Mouse (Mus musculus) CH12F3 (cell line): ENCODE data around the gene P2ry6.

Experiments used
- in situ Hi-C: fragments of 300-500 bp; cut with MboI; formaldehyde crosslinking; loops from 2 replicates; pipeline ENCODE4 v1.14.3; 2020; ENCODE audit warnings: low sequenced_read_pairs

Gene P2ry6

GRCm38 (mm10) chr7:100919006-100919808, 55.2 kb downstream of the P2ry6 start:
- in situ Hi-C loops = no loop called here

GRCm38 (mm10) chr7:100918176-100918575, 56.3 kb downstream of the P2ry6 start:
- in situ Hi-C loops = no loop called here

- in situ Hi-C loops = no loop called here
These were observed 56.7 kb downstream of the P2ry6 start for GRCm38 (mm10) chr7:100917751-100918150.

- in situ Hi-C loops = no loop called here
These were observed 57.9 kb downstream of the P2ry6 start for GRCm38 (mm10) chr7:100916526-100916925.

GRCm38 (mm10) chr7:100915204-100915603, 59.2 kb downstream of the P2ry6 start:
- in situ Hi-C loops = no loop called here

- in situ Hi-C loops = no loop called here
These were observed 62.7 kb downstream of the P2ry6 start for GRCm38 (mm10) chr7:100911791-100912190.

- in situ Hi-C loops = no loop called here
These were observed 63.1 kb downstream of the P2ry6 start for GRCm38 (mm10) chr7:100911246-100911770.

GRCm38 (mm10) chr7:100908567-100908966, 65.9 kb downstream of the P2ry6 start:
- in situ Hi-C loops = no loop called here

- in situ Hi-C loops = no loop called here
These were observed 66.4 kb downstream of the P2ry6 start for GRCm38 (mm10) chr7:100908061-100908460.

GRCm38 (mm10) chr7:100907231-100907630, 67.2 kb downstream of the P2ry6 start:
- in situ Hi-C loops = no loop called here

- in situ Hi-C loops = no loop called here
These were observed 68.2 kb downstream of the P2ry6 start for GRCm38 (mm10) chr7:100906029-100906789.

- in situ Hi-C loops = no loop called here
These were observed 69.4 kb downstream of the P2ry6 start for GRCm38 (mm10) chr7:100905037-100905436.

GRCm38 (mm10) chr7:100904612-100905011, 69.8 kb downstream of the P2ry6 start:
- in situ Hi-C loops = no loop called here

- in situ Hi-C loops = no loop called here
These were observed 71.9 kb downstream of the P2ry6 start for GRCm38 (mm10) chr7:100902451-100903137.

- in situ Hi-C loops = no loop called here
These were observed 76.6 kb downstream of the P2ry6 start for GRCm38 (mm10) chr7:100897828-100898227.

GRCm38 (mm10) chr7:100894833-100895226, 79.6 kb downstream of the P2ry6 start:
- in situ Hi-C loops = no loop called here

- in situ Hi-C loops = no loop called here
These were observed 80.2 kb downstream of the P2ry6 start for GRCm38 (mm10) chr7:100894057-100894832.

- in situ Hi-C loops = no loop called here
These were observed 81.0 kb downstream of the P2ry6 start for GRCm38 (mm10) chr7:100893249-100894056.
